Mouse (Mus musculus): ENCODE results near the gene Olfr617. TPM values are rescaled to one million over a fixed set of nuclear protein-coding genes. Genes with fewer than 3 reads are reported as not detected.
"Not testable (repeated sequence)": the region's sequence is repeated elsewhere in the genome, so short reads cannot be mapped to it uniquely, and the experiment has no call there.

Olfr617 gene
- not detected for total RNA-seq (2021)
- long read RNA-seq, experiment 1: 0 reads
- long read RNA-seq, experiment 2: 0 reads

DNA sequence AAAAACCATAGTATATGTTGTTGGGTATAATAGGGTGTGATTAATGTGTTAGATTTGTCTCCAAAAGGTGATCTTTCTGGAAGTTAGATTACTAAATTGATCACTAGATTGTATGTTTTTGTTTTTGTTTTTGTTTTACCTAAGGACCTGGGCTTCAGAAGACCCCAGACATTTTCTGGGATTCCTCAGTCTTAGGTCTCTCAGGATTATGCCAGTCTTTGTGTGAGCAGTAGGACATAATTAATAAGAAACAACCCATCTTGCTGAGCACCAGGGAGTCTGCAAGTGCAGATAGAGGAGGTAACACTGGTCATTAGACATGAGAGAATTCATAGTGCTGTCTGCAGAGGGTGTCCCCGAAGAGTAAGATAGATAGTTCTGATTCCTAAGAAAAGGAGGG lies at the start of gene Olfr617:
TSS of gene Olfr617 (plus strand) at position 301 of the 400 bp plus-strand sequence.
- no peak for DNase-seq

DNA sequence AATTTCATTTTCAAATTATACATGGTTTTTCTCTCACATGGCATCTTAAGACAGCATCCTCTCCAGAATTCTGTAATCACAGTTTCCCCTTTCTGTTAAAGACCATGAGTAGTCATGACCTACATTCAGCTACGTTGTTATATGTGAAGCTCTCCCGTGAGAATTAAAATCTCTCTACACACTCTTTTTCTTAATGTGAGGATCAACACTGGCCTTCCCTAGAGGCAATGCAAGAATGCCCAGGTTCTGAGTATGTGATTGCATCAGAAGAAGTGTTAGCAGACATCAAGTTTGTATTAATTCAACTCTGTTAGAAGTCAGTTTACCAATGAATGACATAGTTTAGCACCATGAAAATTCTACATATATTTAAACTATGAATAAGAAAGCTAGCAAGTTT lies 30.2 kb upstream of the Olfr617 start, which contains the start of gene Olfr612:
TSS of gene Olfr612 (minus strand) at position 101 of the 400 bp plus-strand sequence.
- not testable (repeated sequence) for DNase-seq

DNA sequence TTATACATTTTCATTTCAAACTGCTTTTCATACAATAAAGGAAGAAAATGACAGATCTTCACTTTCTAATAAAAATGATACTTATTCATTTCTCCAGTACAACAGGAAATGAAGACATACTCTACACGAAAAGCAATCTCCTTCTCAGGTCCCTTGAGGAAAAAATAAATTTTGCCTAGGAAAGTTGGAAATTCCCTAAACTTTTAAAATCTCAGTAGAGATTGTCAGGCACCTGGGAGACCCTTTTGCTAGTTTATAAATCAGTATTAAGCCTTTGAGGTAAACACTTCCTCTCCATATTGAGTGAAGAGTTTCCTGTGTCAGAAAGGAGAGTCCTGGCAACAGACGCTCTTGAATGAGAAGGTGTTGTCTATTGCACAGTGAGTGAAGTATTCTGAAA lies 25.1 kb upstream of the Olfr617 start, which contains the start of gene Olfr613:
TSS of gene Olfr613 (plus strand) at position 301 of the 400 bp plus-strand sequence.
- DNase-seq: no peak

DNA sequence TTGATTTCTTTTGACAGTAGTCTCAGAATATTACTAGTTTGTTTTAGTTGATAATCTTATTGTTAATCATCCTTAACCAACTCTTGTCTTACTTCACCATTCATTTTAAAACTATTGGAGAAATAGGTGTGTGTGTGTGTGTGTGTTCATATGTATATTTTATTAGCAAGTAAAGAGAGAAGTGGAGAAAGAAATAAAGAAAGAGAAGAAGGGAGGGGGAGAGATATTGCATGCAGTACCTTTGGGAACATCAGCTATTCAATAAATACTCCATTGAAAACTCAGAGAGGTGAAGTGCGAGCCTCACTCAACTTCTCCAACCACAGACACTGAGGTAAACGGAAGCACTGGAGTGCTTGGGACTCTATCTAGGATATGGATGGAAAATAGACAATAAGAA lies 17.1 kb upstream of the Olfr617 start, which contains the start of gene Olfr615:
TSS of gene Olfr615 (plus strand) at position 301 of the 400 bp plus-strand sequence.
- no peak for DNase-seq

DNA sequence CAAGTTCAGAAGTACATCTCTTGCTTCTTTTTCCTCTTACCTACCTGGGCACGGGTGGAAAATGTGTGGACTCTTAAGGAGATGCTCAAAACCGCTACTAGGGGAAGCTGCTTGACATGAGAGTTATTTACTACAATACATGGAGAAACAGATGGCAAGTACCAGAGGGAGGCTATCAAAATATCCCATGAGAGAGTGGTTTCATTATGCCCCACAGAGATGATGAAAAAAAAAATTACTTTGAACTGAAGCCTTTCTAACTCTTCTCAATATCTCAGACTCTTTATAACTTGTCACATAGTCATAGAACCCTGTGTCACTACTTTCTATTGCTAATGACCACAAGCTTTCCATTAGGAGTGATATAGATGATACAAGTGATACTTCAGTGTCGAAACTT lies 3.8 kb upstream of the Olfr617 start, which contains the start of gene Olfr616:
TSS of gene Olfr616 (minus strand) at position 101 of the 400 bp plus-strand sequence.
- no peak for DNase-seq

DNA sequence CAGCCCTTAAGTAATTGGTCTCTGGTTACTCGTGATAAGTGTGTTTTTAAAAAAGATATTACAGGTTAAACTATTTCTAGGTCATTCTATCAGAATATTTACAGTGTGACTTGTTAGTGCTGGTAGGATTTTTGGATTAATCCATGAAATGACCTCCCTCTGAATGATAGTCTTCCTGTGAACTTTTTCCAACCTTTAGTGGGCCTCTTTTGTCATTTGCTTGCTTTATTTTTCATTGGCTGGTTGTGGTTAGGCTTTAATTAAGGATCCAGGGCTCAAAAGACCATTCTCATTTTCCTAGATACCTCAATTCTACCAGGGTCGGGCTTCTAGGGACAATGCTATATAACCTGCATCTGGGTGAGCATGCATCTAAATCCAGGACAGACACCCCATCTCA lies 16.9 kb downstream of the Olfr617 start, which contains the start of gene Olfr618:
TSS of gene Olfr618 (plus strand) at position 301 of the 400 bp plus-strand sequence.
- DNase-seq: no peak

DNA sequence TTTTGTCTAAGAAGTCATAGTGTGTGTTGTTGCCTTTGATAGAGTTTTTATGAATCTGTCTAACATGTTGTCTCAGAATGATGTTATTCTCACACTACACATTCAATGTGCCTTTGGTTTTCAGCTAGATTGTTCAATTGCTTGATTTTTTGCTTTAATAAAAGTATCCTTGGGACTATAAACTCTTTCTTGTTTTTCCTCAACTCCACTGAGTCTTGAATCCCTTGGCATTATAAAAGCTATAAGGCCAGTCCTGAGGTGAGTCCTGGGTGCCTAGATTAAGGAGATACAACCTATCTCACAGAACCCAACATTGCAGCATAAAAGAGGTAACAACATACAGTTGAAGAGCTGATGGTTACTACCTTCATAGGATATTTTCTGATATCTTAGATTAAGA lies 27.4 kb downstream of the Olfr617 start, which contains the start of gene Olfr619:
TSS of gene Olfr619 (plus strand) at position 301 of the 400 bp plus-strand sequence.
- no peak for DNase-seq

DNA sequence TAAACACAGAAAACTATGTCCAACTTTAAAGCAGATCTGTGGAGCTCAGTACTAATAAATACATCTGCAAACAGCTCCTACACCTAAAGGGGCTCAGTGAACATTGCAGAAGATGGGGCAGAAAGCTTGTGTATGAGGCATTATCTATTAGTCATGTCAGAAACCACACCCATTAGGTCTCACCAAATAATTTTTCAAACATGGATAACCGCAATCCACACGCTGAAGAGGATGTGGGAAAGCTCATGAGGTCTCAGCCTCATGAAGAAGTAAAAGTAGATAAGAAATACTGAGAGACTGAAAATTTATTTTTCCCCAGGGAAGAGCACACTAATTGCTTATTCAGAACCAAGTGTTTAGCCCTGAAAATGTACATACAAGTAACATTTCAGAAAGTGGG lies 34.6 kb downstream of the Olfr617 start:
- no peak for DNase-seq

DNA sequence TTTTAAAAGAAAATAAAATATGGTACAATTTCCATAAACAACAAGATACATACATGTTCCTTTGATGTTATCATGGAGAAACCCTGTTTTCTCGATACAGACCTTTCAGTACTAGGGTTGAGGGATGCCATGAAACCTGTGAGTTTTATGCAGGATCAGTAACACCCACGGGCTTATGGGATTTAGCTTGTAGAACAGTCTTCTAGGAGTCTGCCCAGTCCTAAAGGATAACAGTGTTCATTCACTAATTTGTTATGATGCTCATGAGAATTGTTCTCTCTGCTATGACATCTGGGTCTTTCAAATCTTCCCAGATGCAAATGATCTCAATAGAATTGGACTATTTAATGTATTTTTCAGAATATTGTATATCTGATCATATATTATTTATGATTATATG lies 39.6 kb downstream of the Olfr617 start, which contains the start of gene Olfr620:
TSS of gene Olfr620 (minus strand) at position 101 of the 400 bp plus-strand sequence.
- no peak for DNase-seq

Small RNAs within 50 kb of the gene (microRNA-seq; reads per million reads assigned to microRNA genes)
- 0 reads per million in 2 experiments for gene Gm26506 (ENCODE audit: borderline replicate concordance in 2 of 2)

Other genes with a start within 250 kb of the Olfr617 start
- not detected for gene Olfr598, start 249.5 kb upstream of the Olfr617 start, total RNA-seq (2021)
- not detected for gene Olfr599, start 237.1 kb upstream of the Olfr617 start, total RNA-seq (2021)
- not detected for gene Olfr600, start 223.4 kb upstream of the Olfr617 start, total RNA-seq (2021)
- not detected for gene Olfr601, start 210.4 kb upstream of the Olfr617 start, total RNA-seq (2021)
- not detected for gene Olfr603, start 186.9 kb upstream of the Olfr617 start, total RNA-seq (2021)
- not detected for gene Usp17lc, start 158.0 kb upstream of the Olfr617 start, total RNA-seq (2021)
- not detected for gene Olfr605, start 127.6 kb upstream of the Olfr617 start, total RNA-seq (2021)
- gene Olfr606, start 124.0 kb upstream of the Olfr617 start, total RNA-seq (2021): not detected
- not detected for gene Olfr607, start 108.9 kb upstream of the Olfr617 start, total RNA-seq (2021)
- not detected for gene Olfr608, start 103.2 kb upstream of the Olfr617 start, total RNA-seq (2021)
- not detected for gene Olfr609, start 75.0 kb upstream of the Olfr617 start, total RNA-seq (2021)
- not detected for gene Olfr610, start 60.9 kb upstream of the Olfr617 start, total RNA-seq (2021)
- not detected for gene Olfr611, start 52.2 kb upstream of the Olfr617 start, total RNA-seq (2021)
- gene Olfr612, start 30.3 kb upstream of the Olfr617 start, total RNA-seq (2021): not detected
- gene Olfr613, start 25.0 kb upstream of the Olfr617 start, total RNA-seq (2021): not detected
- not detected for gene Olfr615, start 17.0 kb upstream of the Olfr617 start, total RNA-seq (2021)
- gene Olfr616, start 3.9 kb upstream of the Olfr617 start, total RNA-seq (2021): not detected
- gene Olfr618, start 17.0 kb downstream of the Olfr617 start, total RNA-seq (2021): not detected
- gene Olfr619, start 27.5 kb downstream of the Olfr617 start, total RNA-seq (2021): not detected
- gene Olfr620, start 39.5 kb downstream of the Olfr617 start, total RNA-seq (2021): not detected
- not detected for gene Olfr622, start 69.6 kb downstream of the Olfr617 start, total RNA-seq (2021)
- gene Olfr623, start 90.6 kb downstream of the Olfr617 start, total RNA-seq (2021): not detected
- gene Olfr624, start 98.1 kb downstream of the Olfr617 start, total RNA-seq (2021): not detected
- gene Olfr625-ps1, start 109.7 kb downstream of the Olfr617 start, total RNA-seq (2021): not detected
- gene Olfr243, start 141.6 kb downstream of the Olfr617 start, total RNA-seq (2021): not detected
- gene Olfr628, start 157.3 kb downstream of the Olfr617 start, total RNA-seq (2021): not detected
- gene Olfr629, start 171.9 kb downstream of the Olfr617 start, total RNA-seq (2021): not detected
- not detected for gene Olfr630, start 184.3 kb downstream of the Olfr617 start, total RNA-seq (2021)
- gene Olfr69, start 198.5 kb downstream of the Olfr617 start, total RNA-seq (2021): not detected
- not detected for gene Olfr68, start 206.6 kb downstream of the Olfr617 start, total RNA-seq (2021)
- not detected for gene Olfr67, start 218.8 kb downstream of the Olfr617 start, total RNA-seq (2021)
- gene Hbb-bt, start 240.9 kb downstream of the Olfr617 start, total RNA-seq (2021): 100 to 1,000 TPM in 1 of 2 experiments, 10 to 100 TPM in 1; 60.5 to 281 TPM

Measured in gastrocnemius, postnatal 25 days (tissue).